Mouse (Mus musculus) testis, adult 2 months (tissue): ENCODE results near the gene Fam163b.

Experiments used
- CTCF ChIP-seq: fragments of 200-500 bp; IDR thresholded peaks from 2 replicates; pipeline ENCODE4 v1.5.1; 2012; ENCODE audit warnings: low read depth, mild to moderate bottlenecking, inconsistent platforms, low read length, moderate library complexity; ENCODE audit not compliant: control insufficient read depth, insufficient read depth, insufficient replicate concordance
- POLR2A ChIP-seq: fragments of 200-500 bp; IDR thresholded peaks from 2 replicates; pipeline ENCODE4 v1.6.1; 2012; ENCODE audit warnings: low read depth, mild to moderate bottlenecking, inconsistent platforms, low read length, moderate library complexity; ENCODE audit not compliant: control insufficient read depth

DNA sequence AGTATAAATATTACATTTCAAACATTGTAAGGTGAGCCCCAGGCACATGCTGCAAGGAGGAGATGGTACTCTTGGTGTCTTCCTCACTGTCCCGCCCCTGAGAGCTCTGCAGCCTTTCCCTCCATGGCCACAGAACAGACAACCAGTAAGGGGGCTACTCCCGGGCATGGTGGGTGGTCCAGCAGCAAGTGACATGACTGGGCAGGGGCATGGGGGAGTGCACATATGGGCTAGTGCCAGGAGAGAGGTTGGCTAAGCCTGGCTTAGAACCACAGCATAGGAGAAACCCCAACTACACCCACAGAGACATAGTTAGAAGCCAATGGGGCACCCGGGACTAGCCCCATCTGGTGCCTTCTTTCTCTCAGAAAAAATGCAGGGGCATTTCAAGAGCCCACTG is 6.0 kb downstream of the Fam163b start:
- TF ChIP-seq POLR2A = no peak
- no peak for TF ChIP-seq CTCF
